Mouse (Mus musculus): ENCODE data around the gene Cyp17a1. TPM values are rescaled to one million over a fixed set of nuclear protein-coding genes. Genes with fewer than 3 reads are reported as not detected.
A peak's percentile ranks its signal among the peaks of the same experiment; 100 is the strongest.

The Cyp17a1 gene
- polyA plus RNA-seq, 1 experiment = not detected

- no peak for DNase-seq (ENCODE audit: low read depth)
Measured at GRCm38 (mm10) chr19:46697840-46698517, 25.0 kb upstream of the Cyp17a1 start.

DNA sequence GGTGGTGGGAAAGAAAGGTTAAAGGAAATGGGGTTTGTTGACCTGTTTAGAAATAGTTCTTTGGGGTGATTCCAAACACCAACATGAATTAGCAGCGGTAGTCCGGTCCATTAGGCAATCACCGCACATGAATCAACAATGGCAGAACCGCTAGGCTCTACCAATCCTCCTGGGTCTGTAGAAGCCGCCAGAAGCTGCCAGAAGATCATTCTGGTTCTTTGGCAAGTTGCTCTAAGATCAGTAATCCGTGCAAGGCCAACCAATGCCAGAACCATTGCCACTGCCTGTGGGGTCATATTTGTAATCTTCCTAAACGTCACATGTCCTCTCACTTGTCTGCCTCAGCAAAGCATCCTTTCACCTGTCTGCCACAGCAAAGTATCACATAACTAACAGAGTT, 24.0 kb upstream of the Cyp17a1 start:
- peak; percentile 9 for DNase-seq (ENCODE audit: low read depth)
- TF ChIP-seq POLR2A (IDR thresholded peaks at IDR 0.05; ENCODE audit: borderline replicate concordance, extremely low read depth, insufficient read depth, insufficient read length, poor library complexity, severe bottlenecking) = no peak
- no peak for TF ChIP-seq CTCF (IDR thresholded peaks at IDR 0.05; ENCODE audit: borderline replicate concordance, extremely low read depth, insufficient read depth, insufficient read length)

More at GRCm38 (mm10) chr19:46697840-46698517, 25.0 kb upstream of the Cyp17a1 start:
- TF ChIP-seq CTCF (IDR thresholded peaks at IDR 0.05; ENCODE audit: borderline replicate concordance, extremely low read depth, insufficient read depth, insufficient read length) (no peak), POLR2A (IDR thresholded peaks at IDR 0.05; ENCODE audit: borderline replicate concordance, extremely low read depth, insufficient read depth, insufficient read length, poor library complexity, severe bottlenecking) (no peak)

GRCm38 (mm10) chr19:46696482-46696881, 23.5 kb upstream of the Cyp17a1 start:
- TF ChIP-seq CTCF (IDR thresholded peaks at IDR 0.05; ENCODE audit: borderline replicate concordance, extremely low read depth, insufficient read depth, insufficient read length) (no peak), POLR2A (IDR thresholded peaks at IDR 0.05; ENCODE audit: borderline replicate concordance, extremely low read depth, insufficient read depth, insufficient read length, poor library complexity, severe bottlenecking) (no peak)
- no peak for DNase-seq (ENCODE audit: low read depth)

DNA sequence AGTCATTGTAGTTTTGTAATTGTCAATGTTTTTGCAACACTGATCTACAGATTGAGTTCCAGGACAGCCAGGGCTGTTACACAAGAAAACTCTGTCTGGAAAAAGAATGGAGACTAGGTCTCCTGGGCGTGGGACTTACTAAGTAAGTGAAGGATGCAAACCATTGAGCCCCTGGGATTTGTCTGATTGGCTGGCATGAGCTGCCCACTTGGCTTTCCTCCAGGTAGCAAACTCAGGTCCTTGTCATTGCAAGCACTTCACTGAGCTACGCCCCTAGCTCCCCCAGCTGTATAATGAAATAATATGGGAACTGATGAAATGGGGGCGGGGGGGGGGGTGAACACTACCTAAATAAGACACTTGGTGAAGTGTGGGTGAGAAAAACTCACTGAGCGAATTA, 20.2 kb upstream of the Cyp17a1 start:
- TF ChIP-seq CTCF (IDR thresholded peaks at IDR 0.05; ENCODE audit: borderline replicate concordance, extremely low read depth, insufficient read depth, insufficient read length) = no peak
- TF ChIP-seq POLR2A (IDR thresholded peaks at IDR 0.05; ENCODE audit: borderline replicate concordance, extremely low read depth, insufficient read depth, insufficient read length, poor library complexity, severe bottlenecking) = no peak
- peak; percentile 10 for DNase-seq (ENCODE audit: low read depth)

DNA sequence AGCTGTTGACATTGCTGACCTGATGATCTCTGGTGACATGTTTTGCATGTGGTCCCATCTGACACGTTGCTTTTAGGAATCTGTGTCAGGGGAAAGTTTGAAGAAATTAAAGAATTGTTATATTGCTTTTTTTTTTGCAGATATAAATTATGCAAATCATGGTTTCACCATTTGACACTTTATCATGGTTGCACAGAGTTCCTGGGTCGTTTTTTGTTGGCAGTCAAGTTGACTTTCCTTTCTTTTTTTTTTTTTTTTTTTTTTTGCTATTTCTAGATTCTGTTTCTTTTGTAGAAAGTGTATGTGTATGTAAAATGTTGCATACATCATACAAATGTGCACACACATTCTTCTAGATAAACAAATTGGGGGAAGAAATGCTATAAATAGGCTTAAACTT, 18.1 kb upstream of the Cyp17a1 start:
- no peak for TF ChIP-seq CTCF (IDR thresholded peaks at IDR 0.05; ENCODE audit: borderline replicate concordance, extremely low read depth, insufficient read depth, insufficient read length)
- no peak for TF ChIP-seq POLR2A (IDR thresholded peaks at IDR 0.05; ENCODE audit: borderline replicate concordance, extremely low read depth, insufficient read depth, insufficient read length, poor library complexity, severe bottlenecking)
- no peak for DNase-seq (ENCODE audit: low read depth)

- DNase-seq (ENCODE audit: low read depth) = no peak
- no peak for TF ChIP-seq CTCF (IDR thresholded peaks at IDR 0.05; ENCODE audit: borderline replicate concordance, extremely low read depth, insufficient read depth, insufficient read length)
- TF ChIP-seq POLR2A (IDR thresholded peaks at IDR 0.05; ENCODE audit: borderline replicate concordance, extremely low read depth, insufficient read depth, insufficient read length, poor library complexity, severe bottlenecking) = no peak
Measured at GRCm38 (mm10) chr19:46690387-46690786, 17.4 kb upstream of the Cyp17a1 start.

DNA sequence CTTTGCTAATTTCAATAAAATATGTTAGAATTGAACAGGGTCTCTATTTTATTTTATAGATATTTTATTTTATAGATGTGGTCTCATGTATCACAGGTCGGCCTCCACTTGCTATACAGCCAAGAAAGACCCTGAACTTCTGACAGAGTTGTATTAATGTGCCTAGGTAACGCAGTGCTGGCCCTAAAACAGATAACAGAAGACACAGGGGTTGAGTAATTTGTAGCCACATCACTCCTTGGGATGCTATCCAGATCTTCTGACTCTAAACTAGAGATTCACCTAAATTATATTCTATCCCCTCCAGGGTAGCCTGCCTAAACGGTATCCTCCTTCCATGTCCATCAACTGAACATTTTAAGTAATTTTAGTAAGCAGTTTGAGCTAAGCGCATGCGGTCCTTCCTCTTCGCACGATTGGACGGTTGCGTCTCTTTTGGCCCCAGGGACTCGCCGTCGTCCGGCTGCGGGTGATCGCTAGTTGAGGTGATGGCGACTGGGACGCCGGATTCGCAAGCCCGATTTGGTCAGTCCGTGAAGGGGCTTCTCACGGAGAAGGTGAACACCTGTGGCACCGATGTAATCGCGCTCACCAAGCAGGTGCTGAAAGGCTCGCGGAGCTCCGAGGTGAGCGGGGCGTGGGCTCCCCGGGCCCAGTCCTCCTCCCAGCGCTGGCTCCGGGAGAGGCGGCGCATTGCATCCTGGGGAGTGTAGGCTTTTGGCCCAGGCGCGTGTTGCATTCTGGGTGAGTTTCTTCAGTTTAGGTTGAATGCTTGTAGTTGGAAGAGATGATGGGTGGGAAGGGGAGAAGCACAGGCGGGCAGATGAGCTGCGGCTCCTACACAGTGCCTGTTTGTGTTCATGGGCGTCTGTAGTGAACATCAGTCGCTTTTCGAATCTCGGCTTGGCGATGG, 16.7 kb upstream of the Cyp17a1 start, which contains the start of gene Borcs7:
Borcs7 (plus strand) TSS at position 447 of the 913 bp plus-strand sequence.
- peak; percentile 97 for DNase-seq (ENCODE audit: low read depth)
- peak; percentile 66; the same call in 1 of the 2 replicates for TF ChIP-seq POLR2A (IDR thresholded peaks at IDR 0.05; ENCODE audit: borderline replicate concordance, extremely low read depth, insufficient read depth, insufficient read length, poor library complexity, severe bottlenecking)
- no peak for TF ChIP-seq CTCF (IDR thresholded peaks at IDR 0.05; ENCODE audit: borderline replicate concordance, extremely low read depth, insufficient read depth, insufficient read length)

DNA sequence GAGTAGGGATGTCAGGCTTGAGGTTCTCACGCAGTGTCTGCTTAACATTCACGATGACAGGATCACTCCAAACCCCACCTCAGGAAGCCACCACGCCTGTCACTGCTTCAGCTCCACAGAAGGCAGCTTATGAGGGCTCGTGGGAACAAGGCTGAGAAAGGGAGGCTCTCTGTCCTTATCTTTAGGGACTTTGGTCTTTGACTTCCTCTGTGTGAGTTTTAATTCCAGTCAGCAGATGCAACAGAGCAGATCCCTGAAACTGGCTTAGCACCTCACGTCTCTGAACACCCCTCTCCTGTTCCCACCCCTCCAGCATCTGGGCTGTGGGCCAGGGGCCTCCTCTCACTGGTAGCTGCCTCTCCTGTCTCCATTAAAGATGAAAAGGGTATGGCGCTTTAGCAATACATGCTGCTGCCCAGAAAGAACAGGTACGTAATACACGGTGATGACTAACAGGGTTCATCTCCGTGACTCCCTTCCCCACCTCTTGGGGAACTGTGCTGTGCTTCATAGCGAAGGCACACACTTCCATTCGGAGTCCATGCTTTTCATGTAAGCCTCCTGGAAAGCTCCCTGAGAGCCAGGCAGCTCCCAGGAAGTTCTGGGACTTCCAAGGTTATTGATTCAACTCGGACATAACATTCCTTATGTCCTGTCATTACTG, 6.9 kb upstream of the Cyp17a1 start:
- no peak for DNase-seq (ENCODE audit: low read depth)
- TF ChIP-seq CTCF (IDR thresholded peaks at IDR 0.05; ENCODE audit: borderline replicate concordance, extremely low read depth, insufficient read depth, insufficient read length) (no peak), POLR2A (IDR thresholded peaks at IDR 0.05; ENCODE audit: borderline replicate concordance, extremely low read depth, insufficient read depth, insufficient read length, poor library complexity, severe bottlenecking) (no peak)

GRCm38 (mm10) chr19:46675641-46676040, 2.7 kb upstream of the Cyp17a1 start:
- no peak for DNase-seq (ENCODE audit: low read depth)

DNA sequence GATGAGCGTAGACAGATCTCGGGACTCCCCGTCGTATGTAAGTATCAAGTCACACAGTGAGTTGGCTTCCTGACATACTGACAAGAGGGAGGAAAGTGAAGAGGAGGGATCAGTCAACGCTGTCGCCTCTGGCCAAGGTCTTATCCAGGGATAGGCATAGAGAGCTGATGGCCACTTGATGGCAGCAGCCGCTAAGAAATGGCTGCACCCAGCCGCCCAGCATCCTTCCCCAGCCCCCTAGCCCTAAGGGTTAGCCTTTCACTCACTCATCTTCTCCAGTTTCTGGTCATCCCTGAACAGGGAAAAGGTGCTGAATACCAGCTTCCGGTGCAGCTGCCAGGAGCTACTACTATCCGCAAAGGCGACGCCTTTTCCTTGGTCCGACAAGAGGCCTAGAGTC, 2.3 kb downstream of the Cyp17a1 start:
- DNase-seq (ENCODE audit: low read depth) = peak; percentile 71
- TF ChIP-seq CTCF (IDR thresholded peaks at IDR 0.05; ENCODE audit: borderline replicate concordance, extremely low read depth, insufficient read depth, insufficient read length) (peak; percentile 92), POLR2A (IDR thresholded peaks at IDR 0.05; ENCODE audit: borderline replicate concordance, extremely low read depth, insufficient read depth, insufficient read length, poor library complexity, severe bottlenecking) (no peak)

More at GRCm38 (mm10) chr19:46675641-46676040, 2.7 kb upstream of the Cyp17a1 start:
- TF ChIP-seq CTCF (IDR thresholded peaks at IDR 0.05; ENCODE audit: borderline replicate concordance, extremely low read depth, insufficient read depth, insufficient read length) = no peak
- TF ChIP-seq POLR2A (IDR thresholded peaks at IDR 0.05; ENCODE audit: borderline replicate concordance, extremely low read depth, insufficient read depth, insufficient read length, poor library complexity, severe bottlenecking) = no peak

GRCm38 (mm10) chr19:46669802-46670201, 3.2 kb downstream of the Cyp17a1 start:
- TF ChIP-seq POLR2A (IDR thresholded peaks at IDR 0.05; ENCODE audit: borderline replicate concordance, extremely low read depth, insufficient read depth, insufficient read length, poor library complexity, severe bottlenecking) (no peak), CTCF (IDR thresholded peaks at IDR 0.05; ENCODE audit: borderline replicate concordance, extremely low read depth, insufficient read depth, insufficient read length) (no peak)
- DNase-seq (ENCODE audit: low read depth) = no peak
